Mouse (Mus musculus) c-Kit-positive CD71-positive TER-119-positive erythroid progenitor cells, embryonic 14.5 days (primary cell): Measurements from ENCODE around the gene Gm32742.
A peak's percentile ranks its signal among the peaks of the same experiment; 100 is the strongest.
"Not testable (repeated sequence)": the region's sequence is repeated elsewhere in the genome, so short reads cannot be mapped to it uniquely, and the experiment has no call there.

ENCODE experiments used
- DNase-seq: peaks from one replicate; pipeline ENCODE4 v3.0.0-alpha.2; 2013; ENCODE audit warnings: low spot score

Gene Gm32742

GRCm38 (mm10) chr9:51147294-51147693 lies 18.0 kb downstream of the Gm32742 start:
- no peak for DNase-seq

GRCm38 (mm10) chr9:51146496-51146895 lies 18.8 kb downstream of the Gm32742 start:
- DNase-seq: no peak

GRCm38 (mm10) chr9:51144218-51144617 lies 21.1 kb downstream of the Gm32742 start:
- no peak for DNase-seq

GRCm38 (mm10) chr9:51143437-51143836 lies 21.9 kb downstream of the Gm32742 start:
- DNase-seq: no peak

GRCm38 (mm10) chr9:51140711-51141110 lies 24.6 kb downstream of the Gm32742 start:
- no peak for DNase-seq

- DNase-seq: not testable (repeated sequence)
Observed at GRCm38 (mm10) chr9:51139401-51139800, 25.9 kb downstream of the Gm32742 start.

GRCm38 (mm10) chr9:51138301-51138700 lies 27.0 kb downstream of the Gm32742 start:
- no peak for DNase-seq

GRCm38 (mm10) chr9:51137836-51138235 lies 27.5 kb downstream of the Gm32742 start:
- DNase-seq: no peak

GRCm38 (mm10) chr9:51137432-51137831 lies 27.9 kb downstream of the Gm32742 start:
- peak; percentile 10 for DNase-seq

GRCm38 (mm10) chr9:51136985-51137384 lies 28.3 kb downstream of the Gm32742 start:
- peak; percentile 20 for DNase-seq

GRCm38 (mm10) chr9:51114767-51115166 lies 50.5 kb downstream of the Gm32742 start:
- no peak for DNase-seq

GRCm38 (mm10) chr9:51105751-51106150 lies 59.6 kb downstream of the Gm32742 start:
- DNase-seq: no peak

- DNase-seq: no peak
Observed at GRCm38 (mm10) chr9:51103808-51104514, 61.4 kb downstream of the Gm32742 start.

- DNase-seq: no peak
Observed at GRCm38 (mm10) chr9:51102963-51103807, 62.1 kb downstream of the Gm32742 start.

GRCm38 (mm10) chr9:51101756-51102425 lies 63.4 kb downstream of the Gm32742 start, which contains the start of gene 4833427G06Rik:
Gene 4833427G06Rik, minus strand, starts transcription at chr9:51102078.
- no peak for DNase-seq

GRCm38 (mm10) chr9:51096306-51096705 lies 69.0 kb downstream of the Gm32742 start:
- DNase-seq: no peak

GRCm38 (mm10) chr9:51093697-51094096 lies 71.6 kb downstream of the Gm32742 start:
- peak; percentile 34 for DNase-seq

- DNase-seq: no peak
Observed at GRCm38 (mm10) chr9:51081614-51082013, 83.7 kb downstream of the Gm32742 start.
